Mouse (Mus musculus): ENCODE data around the gene Eml2. TPM values are rescaled to one million over a fixed set of nuclear protein-coding genes. Genes with fewer than 3 reads are reported as not detected.

Gene Eml2
- polyA plus RNA-seq, 1 experiment from 2014 or later = 18.9 TPM

- peak overlapping the region; percentile 47 for H3K4me3 ChIP-seq
- WGBS = 8% methylated on average over 6 of the region's 6 CpGs
- no peaks in the 10 kb centered on the region for H3K9me3 ChIP-seq (replicated peaks)
- H3K4me1 ChIP-seq (replicated peaks) = peaks cover 52% of the 10 kb centered on the region
- peak overlapping the region; percentile 65 for H3K4me2 ChIP-seq
- peak overlapping the region; percentile 42 for H3K9ac ChIP-seq
- H3K36me3 ChIP-seq = peaks cover 9% of the 10 kb centered on the region; the same call in 1 of the 2 replicates
- H3K27ac ChIP-seq = peak overlapping the region; percentile 89; the same call in 1 of the 2 replicates
- peaks cover 10% of the 10 kb centered on the region for H3K27me3 ChIP-seq
- no peak for ATAC-seq (replicated peaks; ENCODE audit: insufficient number of reproducible peaks, insufficient read depth, low FRiP score, low read depth)
Observed at GRCm38 (mm10) chr7:19164189-19164588, 12.0 kb upstream of the Eml2 start.

DNA sequence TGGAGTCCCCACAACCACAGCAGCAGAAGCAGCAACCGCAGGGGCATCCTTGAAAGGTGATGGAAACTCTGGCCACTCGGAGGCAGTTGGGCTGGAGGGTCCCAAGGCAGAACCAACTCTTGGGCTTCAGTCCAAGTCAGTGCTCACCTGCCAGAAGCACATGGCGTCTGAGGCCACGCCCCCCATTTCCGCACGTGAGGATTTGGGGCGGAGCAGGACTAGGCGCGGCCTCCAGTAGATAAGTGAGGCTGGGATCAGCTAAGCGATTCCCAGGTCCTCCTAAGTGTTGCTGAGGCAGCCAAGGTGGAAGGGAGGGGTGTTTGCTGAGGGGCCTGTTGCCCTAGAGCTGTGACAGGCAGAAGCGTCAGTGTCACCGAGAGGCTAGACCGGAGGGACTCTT is 11.2 kb upstream of the Eml2 start:
- Histone ChIP-seq H3K4me3 (peak overlapping the region; percentile 47), H3K27ac (peak overlapping the region; percentile 89), H3K36me3 (peaks cover 9% of the 10 kb centered on the region; the same call in 1 of the 2 replicates), H3K9ac (peak overlapping the region; percentile 56), H3K4me2 (peak overlapping the region; percentile 65), H3K4me1 (replicated peaks) (peaks cover 53% of the 10 kb centered on the region), H3K9me3 (replicated peaks) (no peaks in the 10 kb centered on the region), H3K27me3 (peaks cover 3% of the 10 kb centered on the region; the same call in 1 of the 2 replicates)
- peak; percentile 44; the same call in 1 of the 2 replicates for ATAC-seq (replicated peaks; ENCODE audit: insufficient number of reproducible peaks, insufficient read depth, low FRiP score, low read depth)
- WGBS = 2% methylated on average over 13 of the region's 13 CpGs

- H3K27ac ChIP-seq = peak within 1 kb of the TSS; percentile 89
- ATAC-seq (replicated peaks; ENCODE audit: insufficient number of reproducible peaks, insufficient read depth, low FRiP score, low read depth) = peak; percentile 83
- no peaks in the 10 kb centered on the region for H3K9me3 ChIP-seq (replicated peaks)
- peaks cover 52% of the 10 kb centered on the region for H3K4me1 ChIP-seq (replicated peaks)
- peak within 1 kb of the TSS; percentile 56 for H3K9ac ChIP-seq
- H3K27me3 ChIP-seq = peaks cover 3% of the 10 kb centered on the region; the same call in 1 of the 2 replicates
- peak within 1 kb of the TSS; percentile 65 for H3K4me2 ChIP-seq
- H3K36me3 ChIP-seq = peaks cover 9% of the 10 kb centered on the region; the same call in 1 of the 2 replicates
- peak within 1 kb of the TSS; percentile 47 for H3K4me3 ChIP-seq
- 5% methylated on average over 14 of the region's 14 CpGs for WGBS
Observed at GRCm38 (mm10) chr7:19165656-19166423, 10.4 kb upstream of the Eml2 start, which contains the start of gene Gipr. Gene Gipr, minus strand, starts transcription at chr7:19166127.

DNA sequence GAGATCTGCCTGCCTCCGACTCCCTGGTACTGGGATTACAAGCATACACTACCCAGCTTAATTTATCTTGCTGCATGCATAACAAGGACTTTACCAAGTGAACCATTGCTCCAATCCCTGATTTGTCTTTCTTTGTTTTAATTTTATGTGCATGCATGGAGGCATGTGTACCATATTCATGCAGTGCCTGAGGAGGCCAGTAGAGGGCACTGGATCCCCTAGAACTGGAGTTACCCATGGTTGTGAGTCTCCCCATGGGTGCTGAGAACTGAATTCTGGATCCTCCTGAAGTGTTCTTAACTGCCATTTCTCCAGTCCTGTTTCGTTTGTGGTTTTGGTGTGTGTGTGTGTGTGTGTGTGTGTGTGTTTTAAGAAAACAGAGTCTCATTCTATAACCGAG is 9.2 kb upstream of the Eml2 start:
- no peak overlapping the region for H3K4me2 ChIP-seq
- no peaks in the 10 kb centered on the region for H3K9me3 ChIP-seq (replicated peaks)
- 0 out of 2 replicates have a peak, but pooled peaks cover 3% of the 10 kb centered on the region for H3K27me3 ChIP-seq
- peaks cover 63% of the 10 kb centered on the region for H3K4me1 ChIP-seq (replicated peaks)
- 82% methylated on average over 3 of the region's 3 CpGs for WGBS
- H3K4me3 ChIP-seq = no peak overlapping the region
- H3K9ac ChIP-seq = no peak overlapping the region
- H3K36me3 ChIP-seq = peaks cover 5% of the 10 kb centered on the region; the same call in 1 of the 2 replicates
- no peak for ATAC-seq (replicated peaks; ENCODE audit: insufficient number of reproducible peaks, insufficient read depth, low FRiP score, low read depth)
- peak overlapping the region; percentile 89 for H3K27ac ChIP-seq

- Histone ChIP-seq H3K4me2 (peak overlapping the region; percentile 38; the same call in 1 of the 2 replicates), H3K4me3 (no peak overlapping the region), H3K4me1 (replicated peaks) (peaks cover 60% of the 10 kb centered on the region), H3K9me3 (replicated peaks) (no peaks in the 10 kb centered on the region), H3K36me3 (no peaks in the 10 kb centered on the region), H3K9ac (no peak overlapping the region), H3K27me3 (0 out of 2 replicates have a peak, but pooled peaks cover 2% of the 10 kb centered on the region), H3K27ac (peak overlapping the region; percentile 94)
- whole genome bisulfite sequencing = 59% methylated on average over 10 of the region's 10 CpGs
- no peak for ATAC-seq (replicated peaks; ENCODE audit: insufficient number of reproducible peaks, insufficient read depth, low FRiP score, low read depth)
Observed at GRCm38 (mm10) chr7:19169506-19169905, 6.7 kb upstream of the Eml2 start.

- H3K27ac ChIP-seq = peak overlapping the region; percentile 94
- peak overlapping the region; percentile 38 for H3K4me2 ChIP-seq
- no peaks in the 10 kb centered on the region for H3K9me3 ChIP-seq (replicated peaks)
- no peak overlapping the region for H3K9ac ChIP-seq
- H3K27me3 ChIP-seq = 0 out of 2 replicates have a peak, but pooled peaks cover 5% of the 10 kb centered on the region
- 21% methylated on average over 8 of the region's 8 CpGs for WGBS
- no peak overlapping the region for H3K4me3 ChIP-seq
- ATAC-seq (replicated peaks; ENCODE audit: insufficient number of reproducible peaks, insufficient read depth, low FRiP score, low read depth) = peak; percentile 84
- peaks cover 54% of the 10 kb centered on the region for H3K4me1 ChIP-seq (replicated peaks)
- H3K36me3 ChIP-seq = no peaks in the 10 kb centered on the region
Observed at GRCm38 (mm10) chr7:19170142-19170541, 6.1 kb upstream of the Eml2 start.

DNA sequence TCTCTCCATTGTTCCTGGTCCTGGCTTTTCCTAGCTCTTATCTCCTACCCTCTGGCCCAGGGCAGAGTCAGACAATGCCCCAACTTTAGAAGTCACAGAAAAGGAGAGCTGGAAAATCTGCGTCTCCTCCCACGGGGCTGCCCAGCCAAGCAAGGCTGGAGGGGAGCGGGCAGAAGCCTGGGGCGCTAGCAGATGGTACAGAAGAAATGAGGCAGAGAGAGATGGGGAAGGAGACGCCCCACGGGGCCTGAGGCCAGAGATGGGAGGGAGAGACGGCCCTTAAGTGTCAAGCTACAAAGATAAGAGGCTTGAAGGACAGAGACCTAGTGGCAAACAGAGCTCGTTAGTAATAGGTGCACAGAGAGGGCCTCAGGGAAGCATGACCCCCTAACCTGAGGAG is 4.4 kb upstream of the Eml2 start:
- Histone ChIP-seq H3K27ac (peak overlapping the region; percentile 94), H3K4me2 (no peak overlapping the region; the same call in 1 of the 2 replicates), H3K9ac (peak overlapping the region; percentile 29; the same call in 1 of the 2 replicates), H3K4me1 (replicated peaks) (peaks cover 49% of the 10 kb centered on the region), H3K27me3 (peaks cover 21% of the 10 kb centered on the region), H3K36me3 (no peaks in the 10 kb centered on the region), H3K4me3 (no peak overlapping the region), H3K9me3 (replicated peaks) (no peaks in the 10 kb centered on the region)
- 25% methylated on average over 8 of the region's 8 CpGs for WGBS
- no peak for ATAC-seq (replicated peaks; ENCODE audit: insufficient number of reproducible peaks, insufficient read depth, low FRiP score, low read depth)

DNA sequence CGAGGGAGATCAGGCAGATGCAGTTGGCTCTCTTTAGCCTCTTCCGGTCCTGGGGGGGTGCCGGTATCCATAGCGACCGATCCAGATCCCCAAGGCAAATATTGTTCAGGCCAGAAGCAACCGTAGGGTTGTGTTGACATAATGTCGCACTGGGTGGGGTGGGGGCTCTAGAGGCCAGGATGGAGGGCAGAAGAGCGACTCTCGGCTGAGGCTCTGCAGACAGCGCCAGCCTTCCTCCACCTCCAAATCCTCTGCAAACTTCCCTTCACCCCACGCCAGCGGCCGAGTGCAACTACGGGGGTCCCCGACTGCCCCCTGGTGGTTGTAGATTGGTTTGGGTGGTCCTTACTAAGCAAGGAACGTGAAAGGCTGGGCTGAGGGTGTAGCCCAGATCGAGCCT is 3.3 kb upstream of the Eml2 start:
- ATAC-seq (replicated peaks; ENCODE audit: insufficient number of reproducible peaks, insufficient read depth, low FRiP score, low read depth) = peak; percentile 37; the same call in 1 of the 2 replicates
- 7% methylated on average over 17 of the region's 17 CpGs for WGBS

GRCm38 (mm10) chr7:19176516-19176947 is 311 bp downstream of the Eml2 start:
- Histone ChIP-seq H3K9me3 (replicated peaks) (no peaks in the 10 kb centered on the region), H3K27me3 (peaks cover 53% of the 10 kb centered on the region), H3K27ac (no peak overlapping the region), H3K4me1 (replicated peaks) (peaks cover 42% of the 10 kb centered on the region), H3K4me3 (peak overlapping the region; percentile 24; the same call in 1 of the 2 replicates), H3K4me2 (peak overlapping the region; percentile 37), H3K9ac (0 out of 2 replicates have a peak overlapping the region, but pooled peaks have one; percentile 29), H3K36me3 (no peaks in the 10 kb centered on the region)
- ATAC-seq (replicated peaks; ENCODE audit: insufficient number of reproducible peaks, insufficient read depth, low FRiP score, low read depth) = no peak
- 8% methylated on average over 21 of the region's 21 CpGs for WGBS

More for the DNA sequence above, 3.3 kb upstream of the Eml2 start:
- peak overlapping the region; percentile 94 for H3K27ac ChIP-seq
- H3K4me1 ChIP-seq (replicated peaks) = peaks cover 50% of the 10 kb centered on the region
- H3K27me3 ChIP-seq = peaks cover 32% of the 10 kb centered on the region
- H3K9me3 ChIP-seq (replicated peaks) = no peaks in the 10 kb centered on the region
- H3K9ac ChIP-seq = no peak overlapping the region
- H3K36me3 ChIP-seq = no peaks in the 10 kb centered on the region
- H3K4me2 ChIP-seq = peak overlapping the region; percentile 61
- H3K4me3 ChIP-seq = peak overlapping the region; percentile 36

DNA sequence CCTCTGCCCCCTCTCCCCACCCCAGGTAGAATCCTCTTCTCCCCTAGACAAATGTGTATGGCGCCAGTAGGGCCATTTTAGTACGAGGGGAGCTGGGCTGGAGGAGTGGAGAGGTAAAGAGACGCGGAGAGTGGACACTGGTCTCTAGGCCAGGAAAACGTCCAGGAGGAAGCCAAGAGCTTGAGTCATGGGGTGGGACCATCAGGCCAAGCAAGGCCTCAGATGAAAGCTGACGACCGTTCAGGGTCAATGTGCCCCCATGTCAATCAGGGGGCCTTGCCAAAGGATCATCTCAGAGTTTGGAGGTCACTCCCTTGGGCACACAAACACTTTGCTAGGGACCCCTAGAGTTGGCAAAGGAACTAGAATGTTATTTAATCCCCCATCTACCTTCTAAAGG is 995 bp downstream of the Eml2 start:
- 70% methylated on average over 7 of the region's 7 CpGs for WGBS
- peaks cover 42% of the 10 kb centered on the region for H3K4me1 ChIP-seq (replicated peaks)
- no peak overlapping the region for H3K4me3 ChIP-seq
- ATAC-seq (replicated peaks; ENCODE audit: insufficient number of reproducible peaks, insufficient read depth, low FRiP score, low read depth) = no peak
- no peaks in the 10 kb centered on the region for H3K36me3 ChIP-seq
- no peak overlapping the region for H3K27ac ChIP-seq
- peaks cover 53% of the 10 kb centered on the region for H3K27me3 ChIP-seq
- H3K9ac ChIP-seq = no peak overlapping the region
- H3K4me2 ChIP-seq = no peak overlapping the region
- no peaks in the 10 kb centered on the region for H3K9me3 ChIP-seq (replicated peaks)

- Histone ChIP-seq H3K27ac (no peak overlapping the region), H3K4me2 (0 out of 2 replicates have a peak overlapping the region, but pooled peaks have one; percentile 3), H3K9ac (no peak overlapping the region), H3K36me3 (no peaks in the 10 kb centered on the region), H3K4me1 (replicated peaks) (peaks cover 37% of the 10 kb centered on the region), H3K9me3 (replicated peaks) (no peaks in the 10 kb centered on the region), H3K27me3 (peaks cover 53% of the 10 kb centered on the region), H3K4me3 (no peak overlapping the region; the same call in 1 of the 2 replicates)
- 12% methylated on average over 18 of the region's 18 CpGs for WGBS
- ATAC-seq (replicated peaks; ENCODE audit: insufficient number of reproducible peaks, insufficient read depth, low FRiP score, low read depth) = no peak
Observed at GRCm38 (mm10) chr7:19178035-19178434, 1.8 kb downstream of the Eml2 start.

All from heart, embryonic 15.5 days (tissue).